ENCODE assay signal across 23 mouse cellular contexts in genomic region chr2:135749606-135750005, GRCm38 (mm10).
DNase-seq lines count a peak whose midpoint lies in the region; ATAC-seq and TF ChIP-seq lines count a peak whose summit lies in the region.
"Had no signal": no experiment of that assay in that cellular context is flagged by ENCODE, and none has a peak within 500 bp of the region (broad histone marks: within the 10 kb centered on the region; RNA-seq: fewer than 3 reads in every experiment).

No protein-coding gene starts in this region.

- no peak for DNase-seq in embryonic facial prominence, embryonic 10.5 days (ENCODE audit: low spot score)
- peak; percentile 33 to 68 for DNase-seq in layer of hippocampus, adult 18-20 months (ENCODE audit: low spot score in 2 of 2)
- no peak for DNase-seq in layer of hippocampus, adult 9-10 months (ENCODE audit: low spot score)
- peak; percentile 31 for DNase-seq in brain, embryonic 14.5 days (ENCODE audit: low read depth)
- DNase-seq in right cerebral cortex, postnatal 10 days (ENCODE audit: low spot score in 2 of 2), result peak; percentile 35 to 56
- DNase-seq: adrenal gland, postnatal 14 days; cerebellum, adult 11-12 months; heart, adult 18-20 months; heart, postnatal 4 days; kidney, postnatal 36 days; liver, postnatal 0 days; lung, postnatal 10 days; thymus, postnatal 25 days had no signal

- ATAC-seq in embryonic facial prominence, embryonic 12.5 days (ENCODE audit: insufficient number of reproducible peaks, insufficient read depth, low FRiP score, low TSS enrichment), result no peak
- ATAC-seq in midbrain, embryonic 15.5 days (replicated peaks), result no peak
- ATAC-seq: forebrain, embryonic 15.5 days; intestine, embryonic 16.5 days; liver, postnatal 0 days; midbrain, embryonic 13.5 days had no signal

- H3K9ac ChIP-seq in embryonic facial prominence, embryonic 12.5 days, result no peak overlapping the region
- no peak overlapping the region for H3K9ac ChIP-seq in midbrain, embryonic 15.5 days
- H3K9ac ChIP-seq: forebrain, embryonic 15.5 days; heart, embryonic 13.5 days; hindbrain, embryonic 15.5 days; liver, postnatal 0 days; midbrain, embryonic 13.5 days had no signal

- H3K36me3 ChIP-seq in embryonic facial prominence, embryonic 12.5 days, result no peaks in the 10 kb centered on the region
- H3K36me3 ChIP-seq in embryonic facial prominence, embryonic 10.5 days (replicated peaks), result no peaks in the 10 kb centered on the region
- no peaks in the 10 kb centered on the region for H3K36me3 ChIP-seq in midbrain, embryonic 15.5 days (replicated peaks)
- H3K36me3 ChIP-seq: forebrain, embryonic 15.5 days; G1E; heart, embryonic 13.5 days; hindbrain, embryonic 15.5 days; midbrain, embryonic 13.5 days had no signal

- peak overlapping the region; percentile 38; the same call in 1 of the 2 replicates for H3K27ac ChIP-seq in embryonic facial prominence, embryonic 12.5 days
- H3K27ac ChIP-seq in embryonic facial prominence, embryonic 10.5 days (replicated peaks), result no peak overlapping the region
- H3K27ac ChIP-seq in midbrain, embryonic 15.5 days, result no peak overlapping the region
- H3K27ac ChIP-seq: forebrain, embryonic 15.5 days; heart, embryonic 13.5 days; hindbrain, embryonic 15.5 days; midbrain, embryonic 13.5 days had no signal

- H3K4me1 ChIP-seq in embryonic facial prominence, embryonic 12.5 days, result peaks cover 13% of the 10 kb centered on the region; the same call in 1 of the 2 replicates
- H3K4me1 ChIP-seq in embryonic facial prominence, embryonic 10.5 days, result peaks cover 38% of the 10 kb centered on the region
- peaks cover 13% of the 10 kb centered on the region; the same call in 1 of the 2 replicates for H3K4me1 ChIP-seq in midbrain, embryonic 15.5 days

- no peak overlapping the region for H3K4me2 ChIP-seq in embryonic facial prominence, embryonic 12.5 days (replicated peaks)
- no peak overlapping the region for H3K4me2 ChIP-seq in midbrain, embryonic 15.5 days
- H3K4me2 ChIP-seq: forebrain, embryonic 15.5 days; heart, embryonic 13.5 days; hindbrain, embryonic 15.5 days; midbrain, embryonic 13.5 days had no signal

- 45% methylated on average over 15 of the region's 15 CpGs for WGBS in embryonic facial prominence, embryonic 12.5 days
- 62% methylated on average over 15 of the region's 15 CpGs for WGBS in embryonic facial prominence, embryonic 10.5 days
- WGBS in midbrain, embryonic 15.5 days, result 70% methylated on average over 15 of the region's 15 CpGs

- no peaks in the 10 kb centered on the region for H3K27me3 ChIP-seq in embryonic facial prominence, embryonic 12.5 days
- no peaks in the 10 kb centered on the region for H3K27me3 ChIP-seq in embryonic facial prominence, embryonic 10.5 days (replicated peaks; ENCODE audit: low read depth, poor library complexity, severe bottlenecking)
- no peaks in the 10 kb centered on the region for H3K27me3 ChIP-seq in midbrain, embryonic 15.5 days (replicated peaks)
- H3K27me3 ChIP-seq: forebrain, embryonic 15.5 days; heart, embryonic 13.5 days; hindbrain, embryonic 15.5 days; midbrain, embryonic 13.5 days had no signal

- H3K9me3 ChIP-seq in embryonic facial prominence, embryonic 12.5 days, result no peaks in the 10 kb centered on the region
- H3K9me3 ChIP-seq in embryonic facial prominence, embryonic 10.5 days, result no peaks in the 10 kb centered on the region
- H3K9me3 ChIP-seq in midbrain, embryonic 15.5 days, result no peaks in the 10 kb centered on the region
- H3K9me3 ChIP-seq: forebrain, embryonic 15.5 days; hindbrain, embryonic 15.5 days; midbrain, embryonic 13.5 days had no signal

- H3K4me3 ChIP-seq in embryonic facial prominence, embryonic 12.5 days, result no peak overlapping the region
- H3K4me3 ChIP-seq in embryonic facial prominence, embryonic 10.5 days, result no peak overlapping the region
- no peak overlapping the region for H3K4me3 ChIP-seq in midbrain, embryonic 15.5 days
- H3K4me3 ChIP-seq: erythroblast, embryonic 14.5 days; forebrain, embryonic 15.5 days; heart, embryonic 13.5 days; hindbrain, embryonic 15.5 days; midbrain, embryonic 13.5 days; myocyte had no signal

- TF ChIP-seq POLR2A in brain, embryonic 14.5 days (IDR thresholded peaks at IDR 0.05; ENCODE audit: borderline replicate concordance, extremely low read depth, insufficient read depth, insufficient read length, poor library complexity, severe bottlenecking), result no peak

- TF ChIP-seq CTCF in brain, embryonic 14.5 days (IDR thresholded peaks at IDR 0.05; ENCODE audit: borderline replicate concordance, extremely low read depth, insufficient read depth, insufficient read length), result no peak

Comparison
In these comparisons a context has a peak if more than half of its experiments do, and no peak if none do; other contexts are left out.
1. DNase-seq: peak in layer of hippocampus, adult 18-20 months (2 of 2), brain, embryonic 14.5 days (single experiment) and right cerebral cortex, postnatal 10 days (2 of 2); none in embryonic facial prominence, embryonic 10.5 days (single experiment) and layer of hippocampus, adult 9-10 months (single experiment).